Mouse (Mus musculus) adrenal gland, adult 8-10 months (tissue): ENCODE data around the gene Mrm2. TPM values are rescaled to one million over a fixed set of nuclear protein-coding genes. Genes with fewer than 3 reads are reported as not detected.
A peak's percentile ranks its signal among the peaks of the same experiment; 100 is the strongest.
"Not testable (repeated sequence)": the region's sequence is repeated elsewhere in the genome, so short reads cannot be mapped to it uniquely, and the experiment has no call there.

Experiments
- DNase-seq: peaks from one replicate; pipeline ENCODE4 v3.0.0; 2022
- total RNA-seq, 4 experiments: library from RNA; stranded (reverse); gene quantifications; 2 replicates each; pipeline ENCODE4 v1.2.4; 2022

Gene Mrm2
- total RNA-seq, result 10 to 100 TPM; 18.8 to 22.4 (median 21.2) TPM

GRCm38 (mm10) chr5:140331615-140332512 is at the start of gene Mrm2:
Gene Mrm2, minus strand, starts transcription at chr5:140331898.
- peak; percentile 74 for DNase-seq

GRCm38 (mm10) chr5:140381156-140381555 is 49.5 kb upstream of the Mrm2 start:
- DNase-seq, result no peak

- DNase-seq, result no peak
Measured at GRCm38 (mm10) chr5:140379299-140379698, 47.6 kb upstream of the Mrm2 start.

DNA sequence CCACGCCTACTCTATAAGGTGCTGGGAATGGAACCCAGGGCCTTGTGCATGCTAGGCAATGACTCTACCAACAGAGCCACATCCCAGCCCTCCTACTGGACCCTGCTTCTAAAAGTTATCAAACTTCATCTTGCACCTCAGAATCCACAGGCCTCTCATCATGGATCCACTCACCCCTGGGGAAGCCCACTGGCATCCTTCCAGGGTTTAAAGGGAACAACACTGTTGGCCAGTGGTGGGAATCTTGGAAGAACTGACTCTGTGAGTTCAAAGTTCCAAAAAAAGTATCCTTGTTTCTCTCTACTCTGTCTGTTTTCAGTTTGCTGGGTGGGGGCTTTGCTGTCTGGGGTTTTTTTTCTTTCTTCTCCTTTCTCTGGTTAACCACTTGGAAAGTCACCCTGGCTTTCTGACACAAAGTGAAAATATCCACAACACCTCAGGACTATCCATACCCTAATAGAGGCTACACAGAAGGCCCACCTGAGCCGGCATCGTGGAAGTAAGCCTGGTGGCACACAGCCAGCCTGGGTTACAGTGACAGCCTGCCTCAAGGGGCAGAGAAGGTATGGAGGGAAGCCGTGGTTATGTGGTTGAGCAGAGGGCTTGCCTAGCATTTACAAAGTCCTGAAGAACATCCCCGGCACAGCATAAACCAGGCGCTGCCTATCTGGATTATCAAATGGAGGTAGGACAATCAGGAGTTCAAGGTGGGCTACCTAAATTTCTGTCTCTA is 46.6 kb upstream of the Mrm2 start:
- DNase-seq, result no peak

- no peak for DNase-seq
Measured at GRCm38 (mm10) chr5:140375249-140375829, 43.6 kb upstream of the Mrm2 start.

DNA sequence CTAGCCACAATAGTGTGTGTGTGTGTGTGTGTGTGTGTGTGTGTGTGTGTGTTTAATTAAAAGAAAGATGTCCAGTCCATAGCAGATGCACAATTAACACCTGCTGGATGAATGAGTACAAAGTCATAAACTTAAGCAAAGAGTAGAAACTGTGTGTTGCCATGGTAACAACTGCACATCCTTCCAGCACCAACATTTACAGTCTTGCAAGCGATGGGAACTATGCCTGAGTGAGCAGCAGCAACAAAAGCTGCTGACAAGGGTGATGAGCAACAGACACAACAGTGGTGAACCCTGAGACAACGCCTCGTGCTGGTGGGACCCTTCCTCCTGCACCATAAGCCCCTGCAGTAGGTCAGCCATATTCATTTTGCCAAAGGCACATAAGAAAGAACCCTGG is 42.5 kb upstream of the Mrm2 start:
- no peak for DNase-seq

DNA sequence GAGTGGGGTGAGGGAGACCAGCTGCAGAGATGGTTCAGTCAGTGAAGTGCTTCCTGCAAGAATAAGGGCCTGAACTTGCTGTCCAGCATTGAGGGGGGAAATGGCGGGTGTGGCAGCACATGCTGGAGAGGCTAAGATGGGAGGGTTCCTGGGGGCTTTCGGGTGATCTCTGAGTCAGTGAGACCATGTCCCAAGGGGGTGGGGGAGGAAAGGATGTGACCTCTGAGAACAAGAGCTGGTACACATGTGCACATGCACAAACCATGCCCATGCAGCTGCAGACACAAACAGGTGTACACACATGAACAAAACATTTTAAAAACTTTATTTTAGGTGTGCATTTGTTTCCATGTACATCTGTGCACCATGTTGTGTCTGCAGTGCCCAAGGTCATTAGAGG is 42.0 kb upstream of the Mrm2 start:
- no peak for DNase-seq

GRCm38 (mm10) chr5:140371671-140372070 is 40.0 kb upstream of the Mrm2 start:
- no peak for DNase-seq

GRCm38 (mm10) chr5:140370446-140371254 is 39.0 kb upstream of the Mrm2 start:
- no peak for DNase-seq

GRCm38 (mm10) chr5:140369466-140369865 is 37.8 kb upstream of the Mrm2 start:
- DNase-seq, result no peak

DNA sequence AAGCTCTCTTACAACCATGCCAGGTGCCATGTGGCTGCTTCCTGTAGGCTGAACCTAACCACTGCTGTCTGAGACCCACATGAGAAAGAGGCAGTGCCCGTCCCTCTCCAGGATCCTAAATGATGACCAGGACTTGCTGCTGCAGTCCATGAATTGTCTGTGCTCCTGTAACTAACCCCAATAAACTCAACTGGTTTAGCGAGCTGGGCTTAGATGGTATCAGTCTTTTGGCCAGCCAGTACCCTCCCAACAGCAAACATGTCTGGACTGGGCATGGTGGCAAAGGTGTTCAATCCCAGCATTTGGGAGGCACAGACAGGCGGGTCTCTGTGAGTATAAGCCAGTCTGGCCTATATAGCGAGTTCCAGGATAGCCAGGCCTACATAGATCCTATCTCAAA is 37.2 kb upstream of the Mrm2 start:
- no peak for DNase-seq

DNA sequence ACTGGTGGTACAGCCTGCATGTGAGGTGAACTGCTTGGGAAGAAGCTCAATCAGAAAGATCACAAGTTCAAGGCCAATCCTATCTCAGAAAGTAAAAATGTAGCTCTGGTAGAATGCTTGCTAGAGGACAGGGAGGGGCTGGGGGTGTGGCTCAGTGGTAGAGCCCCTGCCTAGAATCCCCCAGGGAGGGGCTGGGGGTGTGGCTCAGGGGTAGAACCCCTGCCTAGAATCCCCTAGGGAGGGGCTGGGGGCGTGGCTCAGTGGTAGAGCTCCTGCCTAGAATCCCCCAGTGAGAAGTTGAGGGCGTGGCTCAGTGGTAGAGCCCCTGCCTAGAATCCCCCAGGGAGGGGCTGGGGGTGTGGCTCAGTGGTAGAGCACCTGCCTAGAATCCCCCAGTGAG is 36.4 kb upstream of the Mrm2 start:
- not testable (repeated sequence) for DNase-seq

DNA sequence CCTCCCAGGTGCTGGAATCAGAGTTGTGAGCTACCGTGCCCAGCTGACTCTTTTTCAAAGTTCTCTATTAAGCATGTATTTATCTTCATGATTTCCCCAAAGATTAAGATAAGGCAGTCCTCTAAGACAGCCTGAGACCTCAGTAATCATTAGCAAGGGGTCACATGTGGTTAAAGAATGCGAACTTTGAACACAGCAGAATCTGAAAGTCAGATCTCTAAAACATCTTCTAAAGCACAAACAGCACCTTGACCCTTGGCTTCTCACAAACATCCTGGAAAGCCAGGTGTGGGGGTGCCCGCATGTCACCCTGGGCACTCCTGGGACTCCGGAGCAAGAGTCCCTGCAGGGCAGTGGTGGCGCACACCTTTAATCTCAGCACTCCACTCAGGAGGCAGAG is 32.7 kb upstream of the Mrm2 start:
- no peak for DNase-seq

- DNase-seq, result no peak
Measured at GRCm38 (mm10) chr5:140359930-140360674, 28.4 kb upstream of the Mrm2 start.

DNA sequence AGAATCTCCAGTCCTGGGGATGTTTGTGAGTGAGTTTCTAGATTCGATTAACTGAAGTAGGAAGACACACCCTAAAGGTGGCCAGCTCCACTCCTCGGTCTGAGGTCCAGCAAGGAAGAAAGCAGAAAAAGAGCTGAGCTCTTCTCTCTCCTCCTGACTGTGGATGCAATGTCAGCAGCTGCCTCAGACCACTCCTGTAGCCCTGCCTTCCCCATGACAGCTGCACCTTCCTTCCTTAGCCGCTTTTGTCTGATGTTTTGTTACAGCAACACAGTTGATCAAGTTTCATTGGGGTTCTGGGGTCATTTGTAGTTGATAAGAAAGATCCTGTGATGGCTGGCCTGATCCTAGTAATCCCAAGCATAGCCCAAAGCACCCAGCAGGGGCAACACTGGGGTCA is 25.8 kb upstream of the Mrm2 start:
- no peak for DNase-seq

- no peak for DNase-seq
Measured at GRCm38 (mm10) chr5:140355934-140356333, 24.2 kb upstream of the Mrm2 start.

DNA sequence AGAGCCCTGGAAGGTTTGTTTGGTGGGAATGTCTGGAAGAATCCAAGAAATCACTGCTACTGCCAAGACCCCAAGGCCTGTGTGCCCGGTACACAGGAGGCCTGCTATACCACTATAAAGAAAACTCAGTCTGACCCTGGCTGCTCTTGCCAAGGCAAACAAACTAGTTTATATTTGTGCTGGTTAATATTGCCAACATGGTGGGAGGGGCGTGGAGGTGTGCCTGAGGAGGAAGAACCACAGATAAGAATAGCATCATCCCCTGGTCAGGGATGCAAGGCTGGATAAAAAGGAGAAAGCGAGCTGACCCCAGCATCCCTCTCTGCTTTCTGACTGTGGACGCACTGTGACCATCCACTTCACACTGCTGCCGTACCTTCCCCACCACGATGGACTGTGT is 20.7 kb upstream of the Mrm2 start:
- no peak for DNase-seq

DNA sequence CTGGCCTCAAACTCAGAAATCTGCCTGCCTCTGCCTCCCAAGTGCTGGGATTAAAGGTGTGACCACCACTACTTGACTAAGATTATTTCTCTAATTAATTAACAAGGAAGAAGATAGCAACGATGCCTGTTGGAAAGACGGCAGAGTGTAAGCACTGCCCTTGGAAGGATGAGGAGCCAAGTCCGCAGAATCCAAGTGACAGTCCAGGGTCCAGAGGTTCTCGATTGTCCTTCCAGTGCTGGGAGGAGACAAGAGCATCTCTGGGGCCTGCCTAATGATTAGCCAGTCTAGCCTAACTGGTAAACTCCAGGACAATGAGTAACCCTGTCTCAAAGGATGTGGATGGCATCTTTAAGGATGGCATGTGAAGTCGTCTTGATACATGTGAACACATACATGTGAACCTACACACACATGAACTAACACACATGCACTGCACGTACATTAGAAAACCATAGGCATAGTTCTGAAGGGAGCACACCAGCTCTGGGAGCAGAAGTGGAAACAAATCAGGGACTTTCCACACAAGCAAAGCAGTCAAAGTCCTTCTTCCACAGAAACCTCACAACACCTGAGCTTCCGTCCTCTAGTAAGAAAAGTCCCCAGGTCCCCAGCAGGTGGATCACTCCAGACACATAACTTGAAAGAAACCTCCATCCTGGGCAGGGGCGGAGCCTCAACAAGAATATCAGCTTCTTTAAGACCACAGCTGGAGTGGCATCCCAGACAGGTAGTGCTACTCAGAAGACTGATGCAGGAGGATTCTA is 19.2 kb upstream of the Mrm2 start:
- DNase-seq, result no peak

- no peak for DNase-seq
Measured at GRCm38 (mm10) chr5:140349882-140350281, 18.2 kb upstream of the Mrm2 start.

DNA sequence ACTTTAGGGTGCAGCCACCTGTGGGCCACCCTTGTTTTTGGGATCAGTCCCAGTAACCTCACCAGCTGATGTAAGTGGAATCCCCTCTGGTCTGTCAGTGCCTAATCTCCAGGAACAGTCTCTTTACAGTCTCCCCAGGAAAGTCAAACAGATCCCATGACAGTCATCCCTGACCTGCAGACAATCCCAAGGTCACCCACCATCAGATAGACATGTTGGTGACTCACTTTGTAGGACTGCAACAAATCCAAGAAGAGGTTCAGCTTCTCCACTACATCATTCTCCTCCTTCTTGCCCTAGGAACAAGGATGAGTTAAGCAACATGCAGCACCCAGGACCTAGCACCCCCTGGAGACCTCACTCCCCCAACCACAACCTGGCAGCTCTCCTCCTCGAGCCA is 14.4 kb upstream of the Mrm2 start:
- DNase-seq, result peak; percentile 34

- DNase-seq, result no peak
Measured at GRCm38 (mm10) chr5:140345244-140345643, 13.5 kb upstream of the Mrm2 start.
